Mouse (Mus musculus) c-Kit-positive CD71-positive TER-119-negative erythroid progenitor cells, embryonic 14.5 days (primary cell): ENCODE measurements around the gene Ctnnd2.

Experiments used
- DNase-seq: peaks from one replicate; pipeline ENCODE4 v3.0.0-alpha.2; 2013; ENCODE audit warnings: low read depth

Ctnnd2 gene

DNA sequence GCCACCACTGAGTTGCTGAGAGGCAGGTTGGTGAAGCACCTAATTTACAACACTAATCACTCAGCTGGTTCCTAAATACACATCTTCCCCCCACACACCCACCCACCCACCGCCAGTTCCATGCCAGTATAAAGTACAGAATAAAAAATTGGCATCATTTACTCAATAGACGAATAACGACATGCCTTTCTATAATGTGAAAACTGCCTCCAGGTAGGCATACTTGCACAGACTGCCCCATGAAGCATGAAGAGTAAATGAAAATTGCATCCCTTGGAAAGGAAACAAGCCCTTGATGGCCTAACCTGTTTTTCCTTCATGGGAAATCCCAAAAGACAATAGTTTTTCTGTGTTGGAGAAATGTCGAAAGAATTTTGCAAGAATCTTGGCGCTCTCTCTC, 212.0 kb downstream of the Ctnnd2 start:
- no peak for DNase-seq

- no peak for DNase-seq
These were observed 214.1 kb downstream of the Ctnnd2 start for GRCm38 (mm10) chr15:30386489-30386888.

GRCm38 (mm10) chr15:30387244-30387643, 214.9 kb downstream of the Ctnnd2 start:
- no peak for DNase-seq

DNA sequence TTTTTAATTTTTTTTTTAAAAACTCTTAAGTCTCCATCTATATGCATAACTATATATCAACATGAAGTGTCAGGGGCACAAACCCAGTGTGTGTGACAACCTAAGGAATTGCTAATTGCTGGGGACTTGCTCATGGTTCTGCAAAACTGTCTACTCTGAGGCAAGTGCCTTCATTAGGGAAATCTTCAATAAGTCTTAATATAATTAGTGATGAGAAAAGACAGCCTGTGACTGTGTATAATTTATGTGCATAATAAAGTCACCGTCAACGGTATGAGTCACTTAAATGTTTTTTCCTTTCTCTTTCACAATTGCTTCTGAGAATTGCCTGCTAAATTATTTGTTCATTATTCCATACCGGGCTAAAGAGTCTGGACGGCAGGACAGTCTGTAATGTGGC, 228.7 kb downstream of the Ctnnd2 start:
- DNase-seq, result no peak

DNA sequence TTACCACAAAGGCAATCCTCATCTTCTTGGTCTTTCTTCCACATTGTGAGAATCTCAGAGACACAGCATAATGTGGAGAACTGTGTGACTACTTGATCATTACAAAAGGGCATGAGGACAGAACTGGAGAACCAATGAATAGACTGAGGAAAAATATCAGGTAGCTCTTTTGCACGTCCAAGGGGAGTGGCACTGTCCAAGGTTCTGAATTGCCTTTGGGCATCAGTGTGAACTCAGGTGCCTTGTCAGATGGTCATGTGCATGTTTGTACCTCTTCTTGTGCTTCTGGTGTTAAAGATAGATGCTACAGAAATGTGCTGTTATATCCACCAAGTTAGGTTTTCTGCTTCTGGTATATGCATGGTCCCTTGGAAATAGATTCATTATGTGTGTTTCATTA, 233.9 kb downstream of the Ctnnd2 start:
- DNase-seq, result no peak

DNA sequence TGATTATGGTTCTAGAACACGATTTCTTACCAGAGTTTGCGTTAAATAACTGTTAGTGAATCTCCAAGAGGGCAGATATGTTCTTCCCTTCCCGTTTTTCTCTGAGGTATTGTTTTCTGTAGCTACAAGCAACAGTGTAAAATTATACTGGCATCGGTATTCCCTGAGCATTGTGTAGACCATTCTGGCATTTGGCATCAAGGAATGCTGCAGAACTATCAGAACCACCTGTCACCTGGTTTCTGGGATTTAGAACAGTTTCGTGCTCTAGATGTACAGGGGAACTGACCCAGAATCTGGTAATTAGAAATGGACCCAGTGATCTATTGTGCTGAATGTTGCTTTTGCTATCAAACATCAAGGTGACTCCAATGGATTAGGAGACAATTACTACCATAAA, 250.8 kb downstream of the Ctnnd2 start:
- DNase-seq, result no peak

DNA sequence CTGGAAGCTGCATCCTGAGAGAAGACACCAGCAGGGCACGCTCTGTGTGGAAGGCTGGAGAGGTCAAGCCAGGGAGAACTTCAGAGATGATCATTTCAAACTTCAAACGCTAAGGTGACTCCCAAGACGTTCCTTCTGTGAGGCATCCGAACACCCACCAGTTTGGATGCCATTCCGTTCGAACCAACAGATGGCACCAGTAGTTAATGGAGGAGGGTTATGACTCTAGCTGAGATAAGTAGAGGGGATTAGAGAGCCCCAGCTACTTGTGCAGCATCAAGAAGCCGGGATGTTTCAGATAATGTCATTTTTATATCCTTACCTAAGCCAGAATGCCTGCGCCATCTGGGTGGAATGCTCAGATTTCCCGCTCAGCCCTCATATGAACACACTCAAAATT, 251.9 kb downstream of the Ctnnd2 start:
- no peak for DNase-seq

GRCm38 (mm10) chr15:30427342-30427741, 254.9 kb downstream of the Ctnnd2 start:
- no peak for DNase-seq

- DNase-seq, result no peak
These were observed 266.7 kb downstream of the Ctnnd2 start for GRCm38 (mm10) chr15:30439045-30439444.

DNA sequence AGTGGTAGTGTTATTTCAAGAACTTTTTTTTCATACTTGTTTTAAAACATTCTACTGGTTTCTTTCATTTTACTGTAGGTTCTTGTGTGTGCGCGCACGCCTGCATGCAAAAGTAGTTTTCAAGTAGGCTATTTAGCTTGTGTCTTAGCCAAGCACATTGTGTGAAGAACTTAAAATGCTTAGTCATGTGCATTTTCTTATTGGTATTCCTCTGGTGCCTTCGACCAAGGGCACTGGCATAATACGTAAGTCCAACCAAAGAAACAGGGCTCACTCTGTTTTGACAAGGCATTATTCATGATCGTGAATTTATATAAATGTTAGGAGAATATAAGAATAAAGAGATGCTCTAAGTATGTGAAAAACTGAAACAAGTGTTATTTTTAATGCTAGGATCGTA, 278.4 kb downstream of the Ctnnd2 start:
- DNase-seq, result no peak

DNA sequence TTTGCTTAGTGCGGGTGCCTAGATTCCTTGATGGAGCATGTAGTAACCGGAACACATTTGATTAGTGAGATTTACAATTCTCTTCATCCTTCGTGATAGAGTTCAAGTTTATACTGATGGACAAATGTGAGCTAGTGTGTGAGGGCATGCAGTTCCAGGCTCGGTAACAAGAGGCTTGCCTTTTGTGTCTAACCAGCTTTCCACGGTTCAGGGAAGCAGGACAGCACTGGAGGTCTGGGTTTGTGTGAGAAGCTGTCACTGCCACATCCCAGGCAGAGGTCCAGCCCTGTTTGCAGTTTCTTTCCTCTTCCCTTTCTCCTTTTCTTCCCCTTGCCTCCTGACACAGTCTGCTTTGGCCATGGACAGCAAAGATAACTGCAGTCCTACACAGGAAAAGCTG, 279.5 kb downstream of the Ctnnd2 start:
- DNase-seq, result no peak

- no peak for DNase-seq
These were observed 285.3 kb downstream of the Ctnnd2 start for GRCm38 (mm10) chr15:30457541-30458250.

DNA sequence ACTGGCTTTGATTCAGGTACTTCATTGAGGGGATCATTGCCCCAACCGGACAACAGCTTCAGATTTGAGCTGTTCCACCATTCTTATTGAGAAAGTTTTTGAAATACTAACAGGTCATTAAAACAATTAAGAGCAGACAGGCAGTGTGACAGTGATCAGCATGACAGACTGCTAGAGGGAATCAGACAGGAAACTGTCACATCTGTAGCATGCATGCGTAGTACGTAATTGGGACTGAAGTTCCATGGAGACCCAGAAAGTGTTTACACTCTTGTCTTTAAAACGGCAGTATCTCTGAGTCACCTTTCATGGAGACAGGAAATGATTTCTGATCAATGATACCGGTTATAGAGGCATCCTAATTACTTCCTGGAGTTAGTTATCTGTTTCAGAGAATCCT, 286.3 kb downstream of the Ctnnd2 start:
- DNase-seq, result no peak

GRCm38 (mm10) chr15:30460341-30461125, 288.1 kb downstream of the Ctnnd2 start:
- no peak for DNase-seq

- DNase-seq, result no peak
These were observed 290.5 kb downstream of the Ctnnd2 start for GRCm38 (mm10) chr15:30462804-30463423.

DNA sequence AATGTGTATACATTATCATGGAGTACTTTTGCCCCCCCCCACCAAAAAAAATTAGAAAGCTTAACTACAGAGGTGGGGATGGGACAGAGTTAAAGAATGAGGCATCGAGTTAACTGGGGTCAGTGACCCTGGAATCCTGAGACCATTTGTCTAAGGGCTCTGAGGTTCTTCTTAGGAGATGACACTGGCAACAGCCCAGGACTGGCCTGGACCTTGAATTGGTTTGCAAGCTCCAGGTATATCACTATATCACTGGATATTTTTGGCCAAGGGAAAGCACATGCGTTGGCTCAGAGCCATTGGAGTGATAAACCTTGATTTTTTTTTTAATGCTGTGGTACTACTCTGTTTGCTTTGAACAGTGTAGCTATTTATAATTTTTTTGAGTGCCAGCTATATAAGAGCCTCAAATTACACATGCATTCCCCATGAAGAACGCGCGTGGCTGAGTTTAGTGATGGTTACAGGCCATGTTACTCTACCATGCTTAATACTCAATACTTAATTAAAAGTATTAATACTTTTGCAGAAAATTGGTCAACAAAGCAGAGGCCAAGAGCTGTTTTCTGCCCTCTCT, 291.2 kb downstream of the Ctnnd2 start:
- DNase-seq, result no peak

DNA sequence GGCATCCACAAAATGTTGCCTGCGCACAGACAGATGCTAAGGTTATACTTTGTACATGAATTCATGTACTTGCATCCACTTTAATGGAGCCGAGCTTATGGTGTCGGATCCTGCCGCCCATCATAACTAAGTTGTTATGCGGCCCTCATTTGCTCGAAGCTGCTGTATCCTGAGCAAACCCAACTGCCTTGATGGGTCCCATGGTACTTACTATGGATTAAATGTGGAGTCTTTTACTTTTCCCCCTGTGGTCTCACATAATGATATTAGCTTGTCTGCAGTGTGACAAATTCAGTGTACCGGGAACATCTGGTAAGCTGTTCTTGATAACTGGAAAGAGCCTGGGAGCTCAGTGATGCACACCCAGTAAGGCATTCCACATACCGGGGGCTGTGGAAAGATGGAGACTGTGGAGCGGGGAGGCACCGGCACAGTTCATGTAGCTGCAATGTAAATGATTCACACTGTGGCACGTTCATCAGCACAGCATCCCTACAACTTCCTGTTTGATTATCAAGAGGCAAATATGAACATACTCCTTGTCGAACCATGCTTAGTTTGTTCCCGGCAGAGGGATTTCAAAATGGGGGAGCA, 294.7 kb downstream of the Ctnnd2 start:
- no peak for DNase-seq

- no peak for DNase-seq
These were observed 296.4 kb downstream of the Ctnnd2 start for GRCm38 (mm10) chr15:30468773-30469172.

GRCm38 (mm10) chr15:30471280-30471966, 299.0 kb downstream of the Ctnnd2 start:
- no peak for DNase-seq

GRCm38 (mm10) chr15:30480676-30481075, 308.3 kb downstream of the Ctnnd2 start:
- DNase-seq, result no peak

DNA sequence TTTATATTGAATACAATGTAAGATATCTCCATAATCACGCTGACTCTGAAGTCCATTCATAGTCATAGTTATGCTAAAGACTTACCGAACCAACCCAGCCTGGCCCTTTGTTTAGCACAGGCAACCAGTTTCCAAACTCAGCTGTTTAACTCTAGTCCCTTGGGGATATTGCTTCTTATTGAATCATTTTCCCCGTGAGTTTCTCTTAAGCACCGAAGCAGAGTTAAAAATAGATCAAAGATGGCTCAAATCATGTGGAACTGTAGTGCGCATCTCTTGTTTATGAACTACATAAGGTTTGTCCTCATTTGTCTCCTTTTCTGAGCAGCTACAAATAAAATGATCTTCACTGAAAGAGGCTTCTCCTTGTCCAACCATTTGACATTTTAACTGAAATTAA, 334.1 kb downstream of the Ctnnd2 start:
- no peak for DNase-seq

DNA sequence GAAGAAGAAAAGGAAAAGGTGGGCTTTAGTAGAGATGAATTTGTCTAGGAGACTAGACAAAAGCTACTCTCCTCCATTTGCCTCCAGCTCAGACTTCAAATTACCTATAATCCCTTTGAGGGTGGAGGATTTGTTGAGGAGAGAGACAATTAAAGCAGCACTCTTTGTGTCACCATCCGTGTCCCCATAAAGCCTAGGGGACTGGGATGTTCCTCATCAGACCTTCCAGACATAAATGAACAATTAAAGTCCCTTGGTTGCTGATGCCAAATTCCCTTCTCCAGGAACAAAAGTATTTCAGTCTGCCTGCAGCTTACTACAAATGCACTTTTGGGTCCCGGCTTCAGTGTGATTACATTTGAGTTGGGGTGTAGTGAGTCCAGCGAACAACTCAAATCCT, 340.1 kb downstream of the Ctnnd2 start:
- DNase-seq, result no peak
